Mouse (Mus musculus) liver, embryonic 14.5 days (tissue): ENCODE data around the gene Prim2. TPM values are rescaled to one million over a fixed set of nuclear protein-coding genes. Genes with fewer than 3 reads are reported as not detected.
"Not testable (repeated sequence)": the region's sequence is repeated elsewhere in the genome, so short reads cannot be mapped to it uniquely, and the experiment has no call there.

Experiments used
- ATAC-seq: fragments of 200-750 bp; cut with Nextera tagmentation; 2 replicates; pipeline ENCODE4 v1.8.0; 2017; ENCODE audit warnings: moderate number of reproducible peaks, mild to moderate bottlenecking, moderate library complexity; ENCODE audit not compliant: insufficient read depth
- DNase-seq, 3 experiments: peaks; one replicate each; pipeline ENCODE4 v3.0.0-alpha.2; 2012 to 2013; ENCODE audit warnings: low read depth in 3 of 3, low spot score in 3 of 3
- H3K27ac ChIP-seq: fragments of 300-500 bp; sonication (generic); 2 replicates; pipeline ENCODE4 v1.5.1; 2014; ENCODE audit warnings: moderate library complexity, mild to moderate bottlenecking, control low read depth, inconsistent platforms
- H3K27me3 ChIP-seq: fragments of 300-500 bp; sonication (generic); 2 replicates; pipeline ENCODE4 v1.6.1; 2014; ENCODE audit warnings: mild to moderate bottlenecking, low read length, moderate library complexity; ENCODE audit not compliant: control insufficient read depth, insufficient read depth
- H3K36me3 ChIP-seq: fragments of 300-500 bp; sonication (generic); replicated peaks from 2 replicates; pipeline ENCODE4 v1.6.1; 2014; ENCODE audit warnings: low read depth; ENCODE audit not compliant: control insufficient read depth, insufficient read depth
- H3K4me1 ChIP-seq, 2 experiments: fragments of 200-500 bp in 1 of 2; fragments of 300-500 bp in 1 of 2; sonication (generic) in 1 of 2; replicated peaks; 2 replicates each; pipeline ENCODE4 v1.6.1; 2012 to 2014; ENCODE audit warnings: antibody characterized with exemption in 1 of 2, inconsistent platforms in 1 of 2, low read length in 1 of 2; ENCODE audit not compliant: control insufficient read depth in 2 of 2, insufficient read depth in 2 of 2
- H3K4me2 ChIP-seq: fragments of 300-500 bp; sonication (generic); 2 replicates; pipeline ENCODE4 v1.6.1; 2014; ENCODE audit warnings: low read depth, mild to moderate bottlenecking, control low read depth, moderate library complexity
- H3K4me3 ChIP-seq, 2 experiments: fragments of 200-500 bp in 1 of 2; fragments of 300-500 bp in 1 of 2; sonication (generic) in 1 of 2; 2 replicates each; pipeline ENCODE4 v1.5.1; 2012 to 2014; ENCODE audit warnings: low read depth in 2 of 2, low read length in 2 of 2, mild to moderate bottlenecking in 2 of 2, control low read depth in 1 of 2, inconsistent platforms in 1 of 2, moderate library complexity in 1 of 2; ENCODE audit not compliant: insufficient read depth in 1 of 2
- H3K9ac ChIP-seq: fragments of 300-500 bp; sonication (generic); replicated peaks from 2 replicates; pipeline ENCODE4 v1.6.1; 2014; ENCODE audit warnings: mild to moderate bottlenecking, control low read depth, moderate library complexity
- H3K9me3 ChIP-seq: fragments of 300-500 bp; sonication (generic); 2 replicates; pipeline ENCODE4 v1.6.1; 2016; ENCODE audit warnings: low read length, mixed read lengths; ENCODE audit not compliant: control insufficient read depth
- CTCF ChIP-seq: IDR thresholded peaks from 2 replicates; pipeline ENCODE4 v1.5.1; 2016; ENCODE audit warnings: antibody characterized with exemption, low read depth, control low read depth
- EP300 ChIP-seq: IDR thresholded peaks from 2 replicates; pipeline ENCODE4 v1.6.1; 2016; ENCODE audit warnings: antibody characterized with exemption, low read depth
- WGBS: fragments of 180-500 bp; shearing (Covaris S2); extraction: QIAGEN DNeasy Blood & Tissue Kit; methylation state at CpG from one replicate; pipeline ENCODE4 v1.1.7; 2014; ENCODE audit not compliant: insufficient replicate concordance; 5-methylcytosine and 5-hydroxymethylcytosine counted together
- polyA plus RNA-seq, 2 experiments: library from polyadenylated mRNA; depleted of rRNA in 1 of 2; stranded (reverse) in 1 of 2; unstranded in 1 of 2; fragments of >200 nt; fragmentation: Nextera tagmentation in 1 of 2; extraction: Ambion mirVana in 1 of 2; gene quantifications; 2 replicates each; pipeline versions ENCODE4 v1.2.1 to v1.2.3; 2012 to 2014

Gene Prim2
- polyA plus RNA-seq, 2 experiments = 34.1 to 38.1 TPM

DNA sequence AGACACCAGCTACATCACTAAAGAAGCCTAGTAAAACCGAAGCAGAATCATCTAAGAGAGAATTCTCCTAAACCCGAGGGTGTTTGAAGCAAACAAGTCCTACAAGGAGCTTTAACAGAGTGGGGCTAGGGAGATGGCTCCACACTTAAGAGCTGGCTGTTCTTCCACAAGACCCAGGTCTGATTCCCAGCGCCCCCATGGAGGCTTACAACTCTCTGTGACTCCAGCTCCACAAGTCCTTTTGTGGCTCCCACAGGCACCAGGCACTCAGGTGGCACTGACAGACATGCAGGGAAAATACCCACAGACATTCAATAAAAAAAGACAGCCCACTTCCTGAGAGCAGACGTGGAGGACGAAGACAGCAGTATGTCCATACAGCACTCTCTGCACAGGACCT is 29.5 kb downstream of the Prim2 start:
- 86% methylated on average over 5 of the region's 5 CpGs for WGBS
- ATAC-seq = no peak
- TF ChIP-seq CTCF (no peak), EP300 (no peak)
- H3K27me3 ChIP-seq = no peaks in the 10 kb centered on the region
- peaks cover 54% of the 10 kb centered on the region for H3K36me3 ChIP-seq
- H3K4me3 ChIP-seq = no peak overlapping the region
- no peak overlapping the region for H3K9ac ChIP-seq
- H3K4me1 ChIP-seq = peaks cover 3 to 13% of the 10 kb centered on the region in 2 experiments
- H3K4me2 ChIP-seq = no peak overlapping the region
- H3K9me3 ChIP-seq = no peaks in the 10 kb centered on the region
- no peak overlapping the region for H3K27ac ChIP-seq
- DNase-seq = no peak

- H3K4me2 ChIP-seq = no peak overlapping the region
- no peaks in the 10 kb centered on the region for H3K9me3 ChIP-seq
- no peak for DNase-seq
- TF ChIP-seq EP300 (peak; percentile 36; the same call in 1 of the 2 replicates), CTCF (no peak)
- H3K4me1 ChIP-seq = peaks cover 3 to 10% of the 10 kb centered on the region in 2 experiments
- peaks cover 50% of the 10 kb centered on the region for H3K36me3 ChIP-seq
- peak; percentile 78 for ATAC-seq
- no peaks in the 10 kb centered on the region for H3K27me3 ChIP-seq
- no peak overlapping the region for H3K4me3 ChIP-seq
- 75% methylated on average over 7 of the region's 7 CpGs for WGBS
- H3K27ac ChIP-seq = peak overlapping the region; percentile 8
- no peak overlapping the region for H3K9ac ChIP-seq
These were observed 30.4 kb downstream of the Prim2 start for GRCm38 (mm10) chr1:33639234-33639633.

GRCm38 (mm10) chr1:33637827-33638226 is 31.8 kb downstream of the Prim2 start:
- H3K9ac ChIP-seq = no peak overlapping the region
- TF ChIP-seq EP300 = no peak
- no peak for TF ChIP-seq CTCF
- H3K4me2 ChIP-seq = no peak overlapping the region
- DNase-seq (no peak), ATAC-seq (no peak)
- H3K27me3 ChIP-seq = no peaks in the 10 kb centered on the region
- H3K4me1 ChIP-seq = peaks cover 10 to 12% of the 10 kb centered on the region in 2 experiments
- WGBS = 92% methylated on average over 14 of the region's 14 CpGs
- H3K9me3 ChIP-seq = no peaks in the 10 kb centered on the region
- peaks cover 53% of the 10 kb centered on the region for H3K36me3 ChIP-seq
- H3K27ac ChIP-seq = no peak overlapping the region
- no peak overlapping the region for H3K4me3 ChIP-seq

DNA sequence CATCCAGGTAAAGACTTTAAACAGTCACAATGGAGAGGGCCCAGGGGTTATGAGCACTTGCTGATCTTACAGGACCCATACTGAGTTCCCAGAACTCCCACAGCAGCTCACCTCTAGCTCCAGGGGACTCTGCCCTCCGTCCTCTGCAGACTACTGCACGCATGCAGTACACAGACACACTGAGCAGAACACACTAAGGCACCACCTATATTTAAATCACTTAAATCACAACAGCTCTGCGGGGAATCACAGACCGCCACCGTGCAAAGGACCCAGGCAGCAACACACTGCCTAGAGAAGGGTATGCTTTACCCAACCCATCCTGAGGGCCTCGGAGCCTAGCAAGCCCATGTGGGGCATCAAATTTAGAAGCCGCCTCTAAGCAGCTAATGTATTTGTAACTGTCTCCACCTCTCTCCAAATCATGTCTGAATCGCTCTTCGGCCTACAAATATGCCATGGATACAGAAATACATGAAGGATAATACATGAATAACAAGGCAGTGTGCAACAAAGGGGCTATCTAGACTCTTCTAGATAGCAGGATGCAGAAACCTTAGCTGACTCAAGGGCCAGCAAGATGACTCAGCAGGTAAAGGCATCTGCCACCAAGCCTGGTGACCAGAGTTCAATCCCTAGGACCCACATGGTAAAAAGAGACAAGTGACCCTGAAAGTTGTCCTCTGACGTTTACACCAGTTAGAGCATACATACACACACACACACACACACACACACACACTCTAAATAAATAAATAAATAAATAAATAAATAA is 33.0 kb downstream of the Prim2 start:
- H3K27ac ChIP-seq = no peak overlapping the region
- TF ChIP-seq CTCF = no peak
- no peak for TF ChIP-seq EP300
- ATAC-seq = no peak; the same call in 1 of the 2 replicates

GRCm38 (mm10) chr1:33631002-33631618 is 38.5 kb downstream of the Prim2 start:
- Histone ChIP-seq H3K4me2 (peak overlapping the region; percentile 28), H3K4me1 (peaks cover 50 to 65% of the 10 kb centered on the region in 2 experiments), H3K9ac (peak overlapping the region; percentile 28), H3K27ac (peak overlapping the region; percentile 100), H3K36me3 (peaks cover 59% of the 10 kb centered on the region)
- DNase-seq = peak in 2 of 3 experiments; percentile 57 to 68
- H3K4me3 ChIP-seq, H3K27me3 ChIP-seq, H3K9me3 ChIP-seq: not testable (repeated sequence)
- TF ChIP-seq CTCF (0 out of 2 replicates have a peak, but pooled peaks have one; percentile 3), EP300 (peak; percentile 89)
- ATAC-seq = peak; percentile 34; the same call in 1 of the 2 replicates
- 38% methylated on average over 1 of the region's 1 CpGs for WGBS

More for the DNA sequence above, 33.0 kb downstream of the Prim2 start:
- peaks cover 22 to 24% of the 10 kb centered on the region in 2 experiments for H3K4me1 ChIP-seq
- H3K36me3 ChIP-seq = peaks cover 52% of the 10 kb centered on the region
- H3K4me2 ChIP-seq = no peak overlapping the region
- H3K4me3 ChIP-seq = no peak overlapping the region
- 91% methylated on average over 10 of the region's 10 CpGs for WGBS
- no peaks in the 10 kb centered on the region for H3K27me3 ChIP-seq
- H3K9ac ChIP-seq = no peak overlapping the region
- H3K9me3 ChIP-seq = no peaks in the 10 kb centered on the region
- DNase-seq = no peak
